Mouse (Mus musculus) retina, postnatal 7 days (tissue): ENCODE measurements around the gene Gm28036.
"Not testable (repeated sequence)": the region's sequence is repeated elsewhere in the genome, so short reads cannot be mapped to it uniquely, and the experiment has no call there.

Experiments
- DNase-seq: peaks from one replicate; pipeline ENCODE4 v3.0.0-alpha.2; 2012; ENCODE audit warnings: low read depth, low spot score

Gm28036 gene

GRCm38 (mm10) chr2:156126992-156127391 lies at the start of gene Gm28036:
Gene Gm28036 (minus strand): TSS chr2:156127092.
- DNase-seq, result no peak

- DNase-seq, result no peak
These were observed 39.7 kb upstream of the Gm28036 start for GRCm38 (mm10) chr2:156166557-156166956.

- DNase-seq, result no peak
These were observed 38.6 kb upstream of the Gm28036 start for GRCm38 (mm10) chr2:156165478-156165877.

- no peak for DNase-seq
These were observed 24.6 kb upstream of the Gm28036 start for GRCm38 (mm10) chr2:156151538-156151937.

GRCm38 (mm10) chr2:156147316-156147915 lies 20.5 kb upstream of the Gm28036 start:
- no peak for DNase-seq

- DNase-seq, result no peak
These were observed 19.5 kb upstream of the Gm28036 start for GRCm38 (mm10) chr2:156146272-156146989.

GRCm38 (mm10) chr2:156145486-156146130 lies 18.7 kb upstream of the Gm28036 start:
- no peak for DNase-seq

GRCm38 (mm10) chr2:156143953-156144724 lies 17.2 kb upstream of the Gm28036 start, which contains the start of the genes Romo1 and Nfs1:
Gene Romo1 (plus strand): TSS chr2:156144039.
Gene Nfs1 (minus strand): TSS chr2:156144186.
- peak; percentile 93 for DNase-seq

GRCm38 (mm10) chr2:156143367-156143766 lies 16.5 kb upstream of the Gm28036 start:
- no peak for DNase-seq

GRCm38 (mm10) chr2:156142820-156143219 lies 15.9 kb upstream of the Gm28036 start:
- DNase-seq, result no peak

GRCm38 (mm10) chr2:156135695-156136094 lies 8.8 kb upstream of the Gm28036 start:
- no peak for DNase-seq

GRCm38 (mm10) chr2:156134161-156134560 lies 7.3 kb upstream of the Gm28036 start:
- no peak for DNase-seq

GRCm38 (mm10) chr2:156123731-156124130 lies 3.2 kb downstream of the Gm28036 start:
- no peak for DNase-seq

GRCm38 (mm10) chr2:156119566-156119965 lies 7.3 kb downstream of the Gm28036 start:
- no peak for DNase-seq

GRCm38 (mm10) chr2:156112080-156112423 lies 14.8 kb downstream of the Gm28036 start:
- DNase-seq, result not testable (repeated sequence)

GRCm38 (mm10) chr2:156111358-156112079 lies 15.4 kb downstream of the Gm28036 start, which contains the start of the genes Cpne1 and Rbm12:
Gene Cpne1 (minus strand): TSS chr2:156111965.
Gene Rbm12 (minus strand): TSS chr2:156111978.
- DNase-seq, result peak; percentile 80

GRCm38 (mm10) chr2:156110627-156111357 lies 16.1 kb downstream of the Gm28036 start:
- no peak for DNase-seq

- DNase-seq, result no peak
These were observed 35.0 kb downstream of the Gm28036 start for GRCm38 (mm10) chr2:156091926-156092325.

GRCm38 (mm10) chr2:156089799-156090198 lies 37.1 kb downstream of the Gm28036 start:
- DNase-seq, result no peak

- no peak for DNase-seq
These were observed 39.3 kb downstream of the Gm28036 start for GRCm38 (mm10) chr2:156087391-156088110.
